Mouse (Mus musculus): ENCODE data around the gene Hyls1.

The Hyls1 gene

DNA sequence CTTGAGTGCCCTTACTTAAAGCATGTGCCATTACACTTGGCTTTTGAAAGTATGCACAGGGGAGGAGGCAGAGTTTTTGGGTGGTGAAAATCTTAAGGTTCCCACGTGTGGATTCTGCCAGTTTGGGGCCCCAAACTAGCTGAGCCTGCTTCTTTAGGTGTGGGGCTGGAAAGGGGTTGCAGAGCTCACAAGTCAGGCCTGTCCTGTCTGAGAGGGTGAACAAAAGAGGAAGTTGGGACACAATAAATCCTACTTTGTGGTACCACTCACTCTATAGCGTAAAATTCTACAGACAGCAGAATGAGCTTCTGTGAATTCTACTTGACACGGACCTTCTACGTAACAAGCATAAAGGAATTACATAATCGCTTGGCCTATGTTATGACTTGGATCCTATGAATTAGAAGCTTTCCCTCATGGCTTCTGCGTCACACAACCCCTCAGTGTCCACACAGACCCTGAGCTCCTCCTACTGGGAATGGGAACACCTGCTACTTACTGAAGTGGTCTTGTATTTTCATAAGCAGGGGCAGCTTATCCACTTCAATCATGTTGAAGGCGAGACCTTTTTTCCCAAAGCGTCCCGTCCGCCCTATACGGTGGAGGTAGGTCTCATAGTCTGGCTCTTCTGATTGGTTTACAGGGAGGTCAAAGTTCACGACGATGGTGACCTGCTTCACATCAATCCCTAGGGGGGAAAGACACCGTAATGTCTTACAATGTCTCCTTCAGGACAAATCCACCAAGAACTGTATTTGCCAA lies 26.9 kb downstream of the Hyls1 start:
- no peak for DNase-seq

DNA sequence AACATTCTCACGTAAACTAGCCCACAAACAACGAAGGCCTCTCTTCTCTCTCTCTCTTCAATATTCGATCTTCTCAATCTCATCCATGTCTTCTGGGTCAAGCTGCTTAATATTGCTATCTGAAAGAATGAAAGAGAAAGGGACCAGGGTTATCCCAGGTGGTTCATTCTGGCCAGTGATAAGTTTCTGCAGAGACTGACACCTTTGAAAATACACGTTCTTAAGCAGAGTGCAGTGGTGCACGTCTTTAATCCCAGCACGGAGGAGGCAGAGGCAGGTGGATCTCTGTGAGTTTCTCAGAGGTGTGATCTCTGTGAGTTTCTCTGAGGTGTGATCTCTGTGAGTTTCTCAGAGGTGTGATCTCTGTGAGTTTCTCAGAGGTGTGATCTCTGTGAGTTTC lies 28.3 kb downstream of the Hyls1 start:
- DNase-seq = no peak

DNA sequence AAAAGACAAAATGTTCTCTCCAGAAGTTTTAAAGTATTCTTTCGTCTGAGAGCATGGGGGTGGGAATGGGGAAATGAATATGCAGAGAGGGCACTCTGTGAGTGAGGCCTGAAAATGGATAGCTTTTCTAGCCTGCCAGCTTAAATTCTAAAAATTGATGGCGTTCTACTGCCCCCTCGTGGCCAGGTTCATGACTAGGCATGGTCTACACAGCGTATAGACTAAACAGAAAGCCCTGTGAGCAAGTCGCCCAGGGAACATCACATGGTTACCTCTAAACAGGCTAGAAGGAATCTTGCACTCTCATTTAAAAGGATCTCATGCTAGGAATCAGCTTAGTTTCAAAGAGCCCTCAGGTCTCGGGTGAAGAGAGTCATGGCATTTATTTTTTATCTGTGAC lies 28.7 kb downstream of the Hyls1 start:
- peak; percentile 77 for DNase-seq

DNA sequence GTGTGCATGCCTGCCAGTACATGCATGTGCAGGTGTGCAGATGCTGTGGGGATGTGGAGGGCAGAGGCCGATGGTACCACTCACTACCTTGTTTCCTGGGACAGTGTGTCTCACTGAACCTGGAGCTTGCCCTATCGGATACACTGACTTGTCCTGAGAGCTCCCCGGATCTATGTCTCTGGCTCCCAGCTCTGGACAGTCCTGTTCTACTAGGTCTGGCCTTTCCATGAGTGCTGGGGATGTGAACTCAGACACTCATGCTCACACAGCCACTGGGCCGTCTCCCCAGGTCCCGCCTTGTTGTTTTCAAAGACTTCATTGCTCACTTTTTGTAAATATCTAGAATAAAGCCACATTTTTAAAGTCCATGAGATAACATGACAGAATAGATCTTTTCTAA lies 29.2 kb downstream of the Hyls1 start:
- no peak for DNase-seq

DNA sequence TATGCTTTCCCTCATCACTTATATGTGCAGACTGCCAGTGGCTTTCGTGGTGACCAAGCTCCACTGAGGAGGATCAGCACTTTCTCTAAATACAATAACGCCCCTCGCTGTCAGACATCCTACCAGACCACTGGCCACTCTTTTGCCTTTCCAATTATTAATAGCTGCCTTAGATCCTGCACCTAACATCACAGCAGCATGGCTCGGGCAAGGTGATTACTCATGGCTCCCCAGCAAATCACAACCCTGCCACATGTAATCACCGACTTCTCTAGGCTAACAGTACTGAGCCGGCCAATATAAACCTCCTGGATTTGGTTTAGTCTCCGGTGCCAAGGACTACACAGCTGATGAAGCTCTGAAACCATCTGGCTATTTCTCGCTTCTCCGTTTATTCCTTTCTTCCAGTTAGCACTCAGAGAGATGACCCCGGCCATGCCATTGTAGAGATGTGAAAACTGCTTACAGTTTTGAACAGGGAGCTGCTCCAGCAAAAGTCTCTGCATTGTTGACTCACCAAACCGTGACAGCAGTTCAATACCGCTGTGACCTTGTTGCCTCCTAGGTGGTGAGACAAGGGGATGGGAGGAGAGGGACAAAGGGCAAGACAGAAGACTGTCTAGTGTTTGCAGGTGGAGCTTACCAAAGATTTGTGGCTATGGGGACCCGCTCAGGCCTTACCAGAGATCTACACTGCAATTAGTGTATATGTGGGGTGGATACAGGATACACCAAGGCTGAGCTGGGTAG lies 31.0 kb downstream of the Hyls1 start:
- no peak for DNase-seq

DNA sequence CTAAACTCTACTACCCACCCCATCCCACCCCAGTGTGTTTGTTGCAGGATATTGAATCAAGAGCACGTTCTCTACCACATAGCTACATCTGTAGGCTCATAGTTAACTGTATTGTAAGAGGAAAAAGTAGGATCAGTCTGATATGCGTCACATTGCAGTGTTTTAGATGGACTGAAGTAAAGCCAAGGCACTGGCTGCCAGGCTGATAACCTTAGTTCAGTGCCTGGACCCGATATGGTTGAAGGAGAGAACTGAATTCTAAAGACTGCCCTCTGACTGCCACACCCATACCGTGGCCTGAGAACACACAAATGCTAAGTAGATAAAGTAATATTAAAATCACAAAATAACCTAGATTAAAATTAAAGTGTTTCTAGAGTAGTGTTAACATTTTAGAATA lies 34.3 kb downstream of the Hyls1 start:
- no peak for DNase-seq

DNA sequence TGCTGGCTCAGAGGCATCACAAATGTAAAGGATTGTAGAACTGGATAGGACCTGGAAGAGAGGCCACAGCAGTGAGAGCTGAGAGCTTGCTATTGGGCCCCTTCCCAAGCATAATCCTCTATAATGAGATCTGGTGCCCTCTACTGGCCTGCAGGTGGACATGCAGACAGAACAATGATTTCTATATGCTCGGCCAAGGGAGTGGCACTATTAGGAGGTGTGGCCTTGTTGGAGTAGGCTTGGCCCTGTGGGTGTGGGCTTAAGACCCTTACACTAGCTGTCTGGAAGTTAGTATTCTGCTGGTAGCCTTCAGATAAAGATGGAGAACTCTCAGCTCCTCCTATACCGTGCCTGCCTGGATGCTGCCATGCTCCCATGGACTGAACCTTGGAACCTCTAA lies 35.1 kb downstream of the Hyls1 start:
- DNase-seq = peak; percentile 38

DNA sequence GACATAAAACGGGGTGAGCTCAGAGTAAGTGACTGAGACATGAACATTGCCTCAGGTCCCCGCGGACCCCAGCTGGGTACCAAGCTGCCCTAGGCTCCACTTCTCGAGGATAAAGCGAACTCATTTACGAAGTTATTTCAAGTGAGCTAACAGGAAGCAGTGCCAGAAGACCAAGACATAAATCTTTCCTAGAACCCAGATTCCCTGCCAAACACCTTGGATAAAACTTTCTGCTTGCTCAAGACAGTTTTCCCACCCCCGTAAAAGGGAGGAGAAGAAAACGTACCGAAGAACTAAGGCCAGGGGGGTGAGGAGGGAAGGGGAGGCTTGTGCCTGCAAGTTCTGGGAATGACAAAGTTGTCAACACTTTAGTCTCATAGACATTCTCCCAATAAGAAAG lies 36.9 kb downstream of the Hyls1 start:
- DNase-seq = no peak

DNA sequence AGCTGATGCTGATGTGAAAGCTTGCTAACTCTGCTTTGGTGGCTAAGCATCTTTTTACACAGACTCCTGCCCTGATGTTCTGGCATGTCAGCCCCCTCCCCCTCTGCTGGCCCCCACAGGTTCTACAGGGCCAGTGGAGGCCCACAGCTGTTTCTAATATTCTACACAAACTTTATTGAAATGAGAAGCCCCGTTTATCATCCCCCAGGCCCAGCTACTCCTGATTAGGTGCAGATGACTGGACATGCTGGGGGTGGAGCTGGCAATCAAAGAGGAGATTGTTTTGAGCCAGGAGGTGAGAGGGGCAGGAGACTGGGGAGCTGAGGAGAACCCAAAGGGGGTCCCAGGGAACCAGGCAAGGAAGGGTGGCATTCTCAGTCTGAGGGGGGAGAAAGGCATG lies 40.4 kb downstream of the Hyls1 start:
- DNase-seq = no peak

DNA sequence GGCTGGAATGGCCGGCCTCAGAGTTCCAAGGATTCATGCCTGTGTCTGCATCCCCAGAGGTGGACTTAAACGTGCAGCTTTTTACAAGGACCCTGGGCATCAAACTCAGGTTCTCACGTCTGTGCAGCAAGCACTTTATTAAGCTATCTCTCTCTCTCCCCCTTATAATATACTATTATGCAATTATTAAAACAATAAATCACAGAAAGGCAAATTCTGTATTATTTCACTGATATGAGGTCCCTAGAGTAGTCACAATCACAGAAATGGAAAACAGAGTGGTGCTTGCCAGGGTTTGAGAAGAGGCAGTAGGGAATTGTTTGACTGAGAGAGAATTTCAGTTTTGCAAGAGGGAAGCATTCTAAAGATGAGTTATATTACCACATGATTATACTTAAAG lies 41.1 kb downstream of the Hyls1 start:
- no peak for DNase-seq

DNA sequence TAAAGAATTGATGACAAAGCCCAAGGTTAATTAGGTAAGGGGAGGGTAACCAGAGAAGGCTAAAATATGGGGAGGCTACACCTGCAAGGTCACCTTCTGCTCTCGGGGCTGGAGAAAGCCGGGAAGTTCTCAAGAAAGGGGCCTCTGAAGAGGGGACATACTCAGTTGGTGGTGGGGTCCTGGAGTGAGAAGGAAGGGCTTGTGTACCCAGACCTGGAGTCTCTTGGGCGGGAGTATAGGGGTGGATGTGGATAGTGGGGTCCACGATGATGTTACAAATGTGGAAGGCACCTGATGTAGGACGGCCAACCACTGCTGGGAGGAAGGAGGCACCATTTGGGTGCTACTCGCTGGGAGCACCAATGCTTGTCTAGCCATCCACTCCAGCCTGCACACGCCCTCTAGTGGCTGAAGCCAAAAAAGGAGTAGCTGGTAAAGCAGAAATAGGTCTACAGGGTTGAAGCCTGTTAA lies 46.2 kb downstream of the Hyls1 start:
- DNase-seq = peak; percentile 78

DNA sequence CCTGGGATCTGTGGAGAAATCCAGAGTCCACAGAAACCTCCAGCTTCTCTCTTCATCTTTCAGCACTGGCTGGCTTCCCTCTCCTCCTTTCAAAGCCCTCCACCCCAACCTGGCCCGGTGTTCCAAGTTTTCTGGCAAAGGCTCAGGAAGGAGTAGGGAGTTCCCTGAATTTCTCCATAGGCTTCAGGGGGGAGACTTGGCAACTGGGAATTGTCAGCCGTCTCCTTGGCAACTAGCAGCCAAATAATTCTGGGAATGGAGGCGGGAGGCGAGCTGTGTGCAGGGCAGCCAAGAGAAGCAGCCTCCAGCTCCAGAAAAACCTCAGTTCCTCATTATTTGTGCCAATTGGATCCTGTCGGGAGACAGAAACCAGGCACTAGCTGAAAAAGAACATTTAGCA lies 46.7 kb downstream of the Hyls1 start:
- no peak for DNase-seq

DNA sequence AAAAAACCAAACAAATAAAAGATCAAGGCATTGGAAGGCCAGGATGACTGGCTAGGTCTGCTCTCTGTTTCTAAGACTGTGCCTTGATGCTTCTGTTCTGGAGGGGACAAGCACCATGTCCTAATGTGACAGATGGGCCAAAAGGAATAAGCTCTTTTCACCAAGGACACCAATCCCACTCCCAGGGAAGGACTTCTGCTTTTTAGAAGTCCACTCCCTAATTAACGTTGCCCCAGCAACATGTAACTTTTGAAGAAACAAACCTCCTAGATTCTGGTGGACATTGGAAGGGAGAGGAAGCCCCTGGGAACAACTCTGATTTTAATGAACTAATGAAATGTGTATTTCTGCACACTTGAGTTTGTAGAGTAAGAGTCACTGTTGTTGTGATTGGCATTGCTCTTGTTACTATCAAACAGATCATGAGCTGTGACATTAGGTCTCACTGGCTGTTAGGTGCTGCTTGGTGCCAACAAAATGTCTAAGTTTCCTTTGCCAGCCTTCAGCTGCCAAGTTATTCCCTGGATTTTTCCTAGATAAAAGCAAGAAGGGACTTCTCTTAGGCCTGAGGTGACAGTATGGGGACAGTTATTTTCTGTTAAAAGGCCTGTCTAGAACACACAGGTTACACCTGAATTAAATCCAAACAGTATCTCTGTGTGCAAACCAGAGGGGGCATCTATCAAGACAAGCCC lies 47.2 kb downstream of the Hyls1 start:
- no peak for DNase-seq

DNA sequence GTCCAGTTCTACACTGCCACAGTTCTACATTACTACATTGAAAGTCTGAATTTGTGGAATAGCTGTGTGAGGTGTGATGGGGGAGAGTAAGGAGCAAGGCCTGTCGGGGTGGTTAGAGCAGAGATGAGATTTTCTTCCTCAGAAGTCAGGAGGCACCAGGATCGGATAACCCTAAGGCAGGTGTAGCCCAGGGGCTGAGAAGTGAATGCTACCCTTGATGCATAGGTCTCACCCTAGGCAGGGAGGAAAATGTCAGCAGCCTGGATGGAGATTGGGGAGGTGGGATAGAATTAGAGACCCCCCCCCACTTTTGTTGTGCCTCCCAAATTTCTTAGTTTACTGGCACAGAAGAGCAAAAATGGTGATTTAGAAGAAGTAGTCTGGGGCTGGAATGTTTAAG lies 48.0 kb downstream of the Hyls1 start:
- no peak for DNase-seq

DNA sequence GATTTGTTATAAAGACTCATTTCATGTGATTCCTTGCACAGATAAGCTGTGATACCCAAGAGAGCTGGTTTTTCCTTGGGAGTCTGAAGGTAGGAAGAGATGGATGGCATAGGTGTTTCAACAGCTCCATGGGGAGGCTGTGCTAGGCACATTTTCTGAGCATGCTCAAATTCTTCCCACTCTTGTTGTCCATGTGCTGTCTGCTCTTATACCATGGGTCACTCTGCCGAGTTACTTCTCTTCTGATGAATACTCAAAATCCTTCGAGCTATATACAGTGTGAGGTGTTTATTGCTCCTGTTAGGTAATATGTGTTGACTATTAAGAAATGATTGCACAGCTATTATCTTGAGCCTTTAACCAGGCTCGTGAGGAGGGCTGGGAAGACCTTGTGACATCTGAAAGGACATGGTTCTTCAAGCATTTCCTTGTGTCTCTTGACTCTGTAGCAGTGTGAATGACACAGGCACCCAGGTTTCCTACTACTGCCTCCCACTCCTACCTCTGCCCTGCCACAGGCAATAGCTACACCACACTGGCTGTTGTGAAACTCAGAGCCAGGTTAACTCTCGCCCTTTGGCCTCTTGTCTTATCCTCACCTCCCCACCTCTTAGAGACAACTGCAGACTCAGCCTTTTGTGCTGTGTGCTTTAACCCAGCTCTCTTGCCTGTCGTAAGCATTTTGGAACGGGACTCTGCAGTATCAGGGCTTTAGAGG lies 49.4 kb downstream of the Hyls1 start:
- DNase-seq = no peak

DNA sequence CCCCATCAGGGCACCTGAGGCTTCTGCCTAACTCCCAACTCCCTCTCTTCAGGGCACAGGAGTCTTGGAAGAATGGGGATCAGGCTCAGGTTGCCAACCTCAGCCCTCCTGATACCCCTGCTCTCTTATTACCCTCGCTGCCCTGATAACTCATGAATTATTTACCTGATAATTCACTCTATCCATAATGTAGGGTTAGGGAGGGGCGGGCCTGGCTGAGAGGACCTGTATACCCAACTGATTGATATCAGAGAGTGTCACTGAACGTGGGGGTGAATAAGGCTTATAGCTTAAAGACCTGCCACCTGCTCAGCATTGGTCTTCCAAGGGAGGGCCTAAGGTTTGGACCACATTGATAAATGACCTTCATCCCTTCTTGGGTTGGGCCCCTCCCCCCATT lies 52.0 kb downstream of the Hyls1 start, which contains the start of gene Gm1113:
Gene Gm1113 (minus strand): TSS at position 101 of the 400 bp plus-strand sequence.
- no peak for DNase-seq

DNA sequence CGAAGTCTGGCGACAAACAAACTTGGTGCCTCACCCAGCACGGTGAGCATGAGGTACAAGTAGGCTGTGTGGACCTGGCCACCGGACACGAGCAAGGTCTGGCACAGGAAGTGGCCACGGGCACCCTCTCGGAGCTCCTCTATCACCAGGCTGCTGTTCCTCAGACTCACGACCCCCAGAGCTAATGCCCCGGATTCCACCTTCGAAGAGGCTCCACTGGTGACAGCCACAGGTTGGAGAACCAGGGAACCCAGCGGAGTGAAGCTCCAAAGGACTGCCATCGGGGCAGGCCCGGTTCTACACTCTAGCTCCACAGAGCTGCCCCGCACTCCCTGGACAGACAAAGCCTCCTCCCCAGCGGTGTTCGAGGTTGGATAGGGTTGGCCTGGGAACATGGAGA lies 53.5 kb downstream of the Hyls1 start:
- DNase-seq = no peak

DNA sequence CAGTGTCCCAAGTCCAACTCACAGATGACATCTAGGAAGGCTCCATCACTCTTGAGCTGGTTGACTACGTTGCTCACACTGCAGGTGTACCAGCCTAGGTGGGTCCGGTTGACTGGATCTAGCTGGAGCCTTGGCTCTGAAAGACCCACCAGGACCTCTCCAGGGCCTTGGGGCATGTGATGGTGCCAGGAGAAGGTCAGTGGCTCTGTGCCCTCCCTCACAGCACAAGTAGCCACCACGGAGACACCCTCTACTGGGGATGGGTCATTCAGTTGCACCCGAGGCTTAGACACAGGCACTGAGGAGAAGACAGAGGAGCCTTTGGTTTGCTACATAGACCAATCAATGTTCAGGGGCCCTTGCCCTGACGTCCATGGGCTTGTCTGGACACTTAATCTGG lies 54.0 kb downstream of the Hyls1 start:
- no peak for DNase-seq

DNA sequence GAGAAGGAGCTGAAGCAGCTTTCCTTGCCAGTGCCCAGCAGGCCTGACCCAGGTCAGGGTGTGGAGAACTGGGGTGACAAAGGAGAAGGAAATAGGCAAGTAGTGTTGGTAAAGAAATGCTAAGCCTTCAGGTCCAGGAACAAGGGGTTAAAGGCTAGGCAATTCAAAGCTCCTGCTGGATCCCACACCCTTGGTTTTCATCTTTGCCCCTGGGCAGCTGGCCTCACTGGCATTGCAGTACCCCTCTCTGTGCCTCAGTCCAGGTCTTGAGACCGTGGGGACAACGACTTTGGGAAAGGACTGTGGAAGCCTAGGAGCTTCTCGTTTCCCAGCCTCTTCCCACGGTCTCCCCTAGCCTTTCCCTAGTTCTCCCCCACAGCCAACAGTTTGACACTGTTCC lies 56.3 kb downstream of the Hyls1 start:
- DNase-seq = no peak

All from kidney, adult 9 months (tissue).